Mouse (Mus musculus): ENCODE results near the gene Faf1. TPM values are rescaled to one million over a fixed set of nuclear protein-coding genes. Genes with fewer than 3 reads are reported as not detected.

Faf1 gene
- polyA plus RNA-seq, 1 experiment = 7.4 TPM

DNA sequence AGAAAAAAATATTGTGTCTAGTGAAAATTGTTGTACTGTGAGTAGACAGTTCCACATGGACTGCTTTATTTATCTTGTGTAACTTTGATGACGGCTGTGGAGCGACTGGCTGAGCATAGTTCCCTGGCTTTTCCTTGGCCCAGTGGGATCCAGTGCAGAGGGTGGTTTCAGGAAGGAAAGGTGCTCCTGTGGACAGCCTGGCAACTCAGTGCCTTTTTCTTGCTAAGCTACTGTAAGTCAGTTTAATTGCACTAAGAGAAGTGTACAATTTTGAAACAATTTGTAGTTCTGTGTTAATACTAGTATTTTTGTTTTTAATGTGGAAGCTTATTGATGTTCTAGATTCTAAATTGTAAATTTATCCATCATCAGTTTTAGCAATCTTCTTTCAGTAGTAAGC, 83.5 kb downstream of the Faf1 start:
- no peak overlapping the region for H3K4me3 ChIP-seq (replicated peaks; ENCODE audit: extremely low read depth, low read depth, low read length)
- H3K4me1 ChIP-seq (ENCODE audit: control insufficient read depth, insufficient read depth, low read length) = no peaks in the 10 kb centered on the region
- WGBS = 67% methylated on average over 2 of the region's 2 CpGs
- no peak for TF ChIP-seq CTCF (IDR thresholded peaks at IDR 0.05; ENCODE audit: insufficient read depth, low read length)
- TF ChIP-seq POLR2A (IDR thresholded peaks at IDR 0.05; ENCODE audit: borderline replicate concordance, extremely low read depth, low read depth, low read length) = no peak
- DNase-seq = no peak

DNA sequence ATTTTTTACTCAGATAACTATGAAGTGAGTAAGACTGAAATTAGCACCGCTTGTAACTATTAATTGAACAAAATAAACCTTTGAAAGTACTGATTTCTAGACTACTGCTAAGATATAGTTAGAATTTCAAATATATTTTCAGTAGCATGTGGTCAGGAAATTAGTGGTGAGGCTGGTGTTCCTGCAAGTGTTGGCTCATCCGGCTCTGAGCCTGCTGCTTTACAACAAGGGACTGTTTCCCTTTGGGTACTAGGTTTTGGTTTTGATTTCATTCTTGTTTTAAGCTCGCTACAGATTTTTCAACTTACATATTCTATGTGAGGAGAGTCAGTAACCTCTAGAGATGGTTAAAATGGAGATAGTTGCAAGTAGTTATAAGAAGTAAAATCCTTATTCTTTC, 84.1 kb downstream of the Faf1 start:
- no peak for DNase-seq
- WGBS = 60% methylated on average over 3 of the region's 3 CpGs
- Histone ChIP-seq H3K4me1 (ENCODE audit: control insufficient read depth, insufficient read depth, low read length) (no peaks in the 10 kb centered on the region), H3K4me3 (replicated peaks; ENCODE audit: extremely low read depth, low read depth, low read length) (no peak overlapping the region)
- TF ChIP-seq POLR2A (IDR thresholded peaks at IDR 0.05; ENCODE audit: borderline replicate concordance, extremely low read depth, low read depth, low read length) (no peak), CTCF (IDR thresholded peaks at IDR 0.05; ENCODE audit: insufficient read depth, low read length) (no peak)

DNA sequence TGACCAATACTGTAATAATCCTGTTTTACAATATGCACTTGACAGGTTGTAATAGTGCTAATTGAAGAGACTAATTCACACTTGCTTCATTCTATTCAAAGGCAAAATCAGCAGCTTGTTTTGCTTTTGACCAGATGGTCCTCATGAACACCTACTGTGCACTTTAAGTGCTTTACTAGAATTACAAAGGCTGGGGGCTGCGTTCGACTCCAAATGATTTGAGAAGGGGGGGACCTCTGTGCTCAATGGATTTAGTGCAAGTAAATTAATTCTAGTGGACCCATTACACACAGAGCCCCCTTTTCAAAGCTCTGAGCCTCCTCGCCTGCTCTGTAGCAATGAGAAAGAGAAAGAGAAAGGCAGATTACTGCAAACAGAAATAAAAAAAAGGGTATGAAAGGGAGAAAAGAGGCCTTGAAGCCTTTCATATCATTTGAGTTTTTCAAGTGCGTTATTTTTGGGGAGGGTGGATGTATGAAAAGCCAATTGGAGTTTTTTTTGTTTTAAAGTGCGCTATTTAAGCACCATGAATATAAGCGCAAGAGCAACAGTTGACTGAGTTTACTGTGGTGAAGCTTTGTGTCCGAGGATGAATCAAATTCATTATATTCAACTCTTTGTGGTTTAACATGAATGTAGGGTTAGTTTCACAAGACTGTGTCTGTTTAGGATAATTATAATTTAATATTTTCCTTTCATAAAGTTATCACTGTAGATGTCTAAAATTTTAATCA, 86.5 kb downstream of the Faf1 start:
- H3K4me3 ChIP-seq (replicated peaks; ENCODE audit: extremely low read depth, low read depth, low read length) = no peak overlapping the region
- WGBS = 79% methylated on average over 7 of the region's 7 CpGs
- DNase-seq = no peak
- TF ChIP-seq CTCF (IDR thresholded peaks at IDR 0.05; ENCODE audit: insufficient read depth, low read length) (no peak), POLR2A (IDR thresholded peaks at IDR 0.05; ENCODE audit: borderline replicate concordance, extremely low read depth, low read depth, low read length) (no peak)
- no peaks in the 10 kb centered on the region for H3K4me1 ChIP-seq (ENCODE audit: control insufficient read depth, insufficient read depth, low read length)

DNA sequence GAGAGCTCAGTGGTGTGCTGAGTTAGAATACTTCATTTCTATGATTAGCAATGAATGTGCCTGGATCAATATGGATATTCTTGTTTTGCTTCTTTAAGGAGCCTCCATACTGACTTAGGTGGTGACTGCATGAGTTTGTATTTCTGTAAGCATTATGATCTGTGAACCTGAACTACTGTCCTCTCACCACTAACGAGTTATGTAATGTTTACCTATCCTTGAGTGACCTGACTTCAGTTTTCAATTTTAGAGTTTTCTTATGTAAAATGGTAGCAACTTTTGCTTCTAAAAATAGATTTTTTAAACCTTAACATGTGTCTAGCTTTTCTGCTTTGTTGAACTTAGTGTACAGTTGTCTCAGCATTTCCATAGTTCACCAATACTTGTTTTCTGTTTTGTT, 92.7 kb downstream of the Faf1 start:
- WGBS = 68% methylated on average over 1 of the region's 1 CpGs
- DNase-seq = no peak
- Histone ChIP-seq H3K4me1 (ENCODE audit: control insufficient read depth, insufficient read depth, low read length) (no peaks in the 10 kb centered on the region), H3K4me3 (replicated peaks; ENCODE audit: extremely low read depth, low read depth, low read length) (no peak overlapping the region)
- TF ChIP-seq POLR2A (IDR thresholded peaks at IDR 0.05; ENCODE audit: borderline replicate concordance, extremely low read depth, low read depth, low read length) (no peak), CTCF (IDR thresholded peaks at IDR 0.05; ENCODE audit: insufficient read depth, low read length) (no peak)

DNA sequence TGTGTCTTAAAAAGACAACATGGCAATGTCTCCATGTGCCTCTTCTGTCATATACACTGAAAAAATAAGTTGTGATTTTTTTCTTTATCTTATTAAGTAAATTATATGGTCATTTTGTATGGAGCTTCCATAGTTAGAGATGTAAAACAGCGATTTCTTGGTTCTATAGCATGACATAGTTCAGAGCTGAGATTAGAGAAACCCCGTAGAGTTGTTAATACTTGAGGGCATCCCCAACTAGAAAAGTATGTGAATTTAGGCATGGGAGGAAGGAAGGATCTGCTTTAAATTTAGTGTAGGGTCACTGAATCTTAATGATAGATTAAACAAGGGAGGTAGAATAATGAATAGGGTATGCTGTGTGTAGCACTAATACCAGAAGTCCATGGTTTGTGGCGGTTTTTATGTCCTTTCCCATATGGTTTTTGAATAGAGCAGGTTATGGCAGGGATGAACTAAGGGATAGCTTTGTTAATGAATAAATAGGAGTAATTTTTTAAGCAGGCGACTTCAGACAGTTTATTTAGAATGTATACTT, 106.3 kb downstream of the Faf1 start:
- Histone ChIP-seq H3K4me3 (replicated peaks; ENCODE audit: extremely low read depth, low read depth, low read length) (no peak overlapping the region), H3K4me1 (ENCODE audit: control insufficient read depth, insufficient read depth, low read length) (no peaks in the 10 kb centered on the region)
- no peak for DNase-seq
- 100% methylated on average over 4 of the region's 4 CpGs for WGBS
- no peak for TF ChIP-seq CTCF (IDR thresholded peaks at IDR 0.05; ENCODE audit: insufficient read depth, low read length)
- no peak for TF ChIP-seq POLR2A (IDR thresholded peaks at IDR 0.05; ENCODE audit: borderline replicate concordance, extremely low read depth, low read depth, low read length)

DNA sequence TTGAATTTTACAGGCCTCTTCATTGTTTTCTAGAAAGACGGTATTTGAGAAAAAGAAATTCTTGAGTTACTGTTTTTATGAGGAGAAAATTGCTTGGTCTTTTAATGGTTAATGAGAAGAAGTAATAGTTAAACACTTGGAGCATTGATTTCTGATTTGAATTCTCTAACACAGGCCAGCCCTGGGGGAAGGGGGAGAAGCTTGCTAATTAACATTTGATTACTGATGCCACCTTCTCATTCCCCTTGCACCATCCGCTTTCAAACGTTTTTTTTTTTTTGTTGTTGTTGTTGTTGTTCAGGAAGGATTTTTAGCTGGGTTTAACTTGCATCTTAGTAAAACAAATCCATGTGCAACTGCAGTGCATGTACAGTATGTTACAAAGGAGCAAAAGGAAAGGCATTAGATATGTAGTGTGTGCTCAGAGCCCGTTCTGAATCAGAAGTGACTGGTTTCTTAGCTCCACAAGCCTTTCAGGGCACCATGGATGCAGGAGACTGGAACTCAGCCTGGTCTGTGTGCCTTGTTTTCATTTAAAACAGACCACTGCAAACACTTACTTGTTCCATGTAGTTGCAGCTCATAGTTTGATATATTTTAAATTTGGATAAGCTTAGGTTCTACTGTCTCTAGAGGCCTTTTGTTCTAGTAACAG, 113.1 kb downstream of the Faf1 start:
- Histone ChIP-seq H3K4me1 (ENCODE audit: control insufficient read depth, insufficient read depth, low read length) (no peaks in the 10 kb centered on the region), H3K4me3 (replicated peaks; ENCODE audit: extremely low read depth, low read depth, low read length) (no peak overlapping the region)
- DNase-seq = no peak
- TF ChIP-seq POLR2A (IDR thresholded peaks at IDR 0.05; ENCODE audit: borderline replicate concordance, extremely low read depth, low read depth, low read length) (no peak), CTCF (IDR thresholded peaks at IDR 0.05; ENCODE audit: insufficient read depth, low read length) (no peak)
- 73% methylated on average over 4 of the region's 4 CpGs for WGBS

DNA sequence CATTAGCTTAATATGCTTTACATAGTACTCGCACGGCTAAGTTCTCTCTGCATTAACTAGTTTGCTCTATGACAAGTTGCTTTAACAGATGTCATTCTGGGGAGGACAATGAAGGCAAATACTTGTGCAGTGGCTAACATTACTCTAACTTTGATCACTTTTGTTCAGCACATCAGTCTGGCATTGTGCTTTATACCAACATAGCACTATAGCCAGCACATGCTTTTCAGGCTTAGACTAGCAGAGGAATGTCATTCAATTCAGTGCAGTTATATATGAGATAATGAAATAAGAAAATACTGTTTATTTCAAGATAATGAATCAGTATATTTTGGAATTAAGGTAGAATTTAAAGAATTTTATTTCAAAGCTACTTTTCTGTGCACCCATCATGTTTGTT, 115.9 kb downstream of the Faf1 start:
- TF ChIP-seq POLR2A (IDR thresholded peaks at IDR 0.05; ENCODE audit: borderline replicate concordance, extremely low read depth, low read depth, low read length) (no peak), CTCF (IDR thresholded peaks at IDR 0.05; ENCODE audit: insufficient read depth, low read length) (no peak)
- DNase-seq = no peak
- WGBS = 94% methylated on average over 2 of the region's 2 CpGs
- Histone ChIP-seq H3K4me1 (ENCODE audit: control insufficient read depth, insufficient read depth, low read length) (no peaks in the 10 kb centered on the region), H3K4me3 (replicated peaks; ENCODE audit: extremely low read depth, low read depth, low read length) (no peak overlapping the region)

DNA sequence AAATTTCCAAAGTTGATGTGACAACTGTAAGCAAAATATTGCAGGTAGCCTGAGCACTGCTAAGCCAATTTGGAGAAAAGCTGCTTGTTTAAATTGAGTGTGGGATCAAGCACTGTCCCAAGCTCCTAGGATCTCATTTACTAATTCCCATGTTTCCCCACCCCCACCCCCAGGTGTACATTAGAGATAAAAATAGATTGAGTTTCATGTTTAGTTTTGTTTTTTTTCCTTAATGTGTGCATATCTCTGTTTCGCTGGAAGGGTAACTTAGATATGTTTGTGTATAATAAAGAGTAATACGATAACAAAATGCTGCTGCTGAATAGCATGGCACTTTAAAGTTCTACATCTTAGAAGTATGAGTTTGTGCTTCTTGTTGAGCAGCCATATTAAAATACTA, 116.7 kb downstream of the Faf1 start:
- Histone ChIP-seq H3K4me3 (replicated peaks; ENCODE audit: extremely low read depth, low read depth, low read length) (no peak overlapping the region), H3K4me1 (ENCODE audit: control insufficient read depth, insufficient read depth, low read length) (no peaks in the 10 kb centered on the region)
- no peak for DNase-seq
- 81% methylated on average over 2 of the region's 2 CpGs for WGBS
- TF ChIP-seq POLR2A (IDR thresholded peaks at IDR 0.05; ENCODE audit: borderline replicate concordance, extremely low read depth, low read depth, low read length) (no peak), CTCF (IDR thresholded peaks at IDR 0.05; ENCODE audit: insufficient read depth, low read length) (no peak)

DNA sequence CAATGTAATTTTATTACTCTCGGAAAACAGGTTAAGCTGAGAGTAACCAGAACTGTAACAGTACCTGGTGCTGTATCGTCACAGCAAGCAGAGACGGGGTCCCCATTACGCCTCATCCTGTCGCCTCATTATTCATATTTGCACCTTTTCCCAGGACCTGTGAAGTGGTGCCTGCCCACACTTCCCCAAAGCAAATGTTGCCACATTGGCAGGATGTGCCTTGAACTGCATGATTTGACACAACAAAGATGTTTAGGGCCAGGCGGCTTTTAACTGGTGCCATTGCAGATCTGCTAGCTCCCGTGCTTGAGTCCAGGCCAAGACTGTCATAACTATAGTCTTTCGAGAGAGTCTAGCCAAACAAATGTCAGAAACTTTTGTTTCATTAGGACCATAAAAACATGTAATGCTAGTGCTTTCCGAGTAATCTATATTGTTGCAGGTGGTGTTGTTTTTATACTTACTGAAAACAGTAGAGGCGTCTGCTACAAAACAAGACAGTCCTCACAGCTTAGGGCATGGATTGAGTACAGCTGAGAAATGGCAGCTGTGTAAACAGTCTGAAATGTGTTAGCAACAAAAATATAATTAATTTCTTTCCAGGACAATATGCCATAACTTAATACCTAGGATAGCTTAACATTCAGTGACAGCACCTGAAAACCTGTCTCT, 121.3 kb downstream of the Faf1 start:
- TF ChIP-seq CTCF (IDR thresholded peaks at IDR 0.05; ENCODE audit: insufficient read depth, low read length) = no peak
- no peak for TF ChIP-seq POLR2A (IDR thresholded peaks at IDR 0.05; ENCODE audit: borderline replicate concordance, extremely low read depth, low read depth, low read length)
- DNase-seq = no peak
- 75% methylated on average over 10 of the region's 10 CpGs for WGBS
- Histone ChIP-seq H3K4me1 (ENCODE audit: control insufficient read depth, insufficient read depth, low read length) (no peaks in the 10 kb centered on the region), H3K4me3 (replicated peaks; ENCODE audit: extremely low read depth, low read depth, low read length) (no peak overlapping the region)

All from lung, adult 2 months (tissue).